In the genomic region with DNA sequence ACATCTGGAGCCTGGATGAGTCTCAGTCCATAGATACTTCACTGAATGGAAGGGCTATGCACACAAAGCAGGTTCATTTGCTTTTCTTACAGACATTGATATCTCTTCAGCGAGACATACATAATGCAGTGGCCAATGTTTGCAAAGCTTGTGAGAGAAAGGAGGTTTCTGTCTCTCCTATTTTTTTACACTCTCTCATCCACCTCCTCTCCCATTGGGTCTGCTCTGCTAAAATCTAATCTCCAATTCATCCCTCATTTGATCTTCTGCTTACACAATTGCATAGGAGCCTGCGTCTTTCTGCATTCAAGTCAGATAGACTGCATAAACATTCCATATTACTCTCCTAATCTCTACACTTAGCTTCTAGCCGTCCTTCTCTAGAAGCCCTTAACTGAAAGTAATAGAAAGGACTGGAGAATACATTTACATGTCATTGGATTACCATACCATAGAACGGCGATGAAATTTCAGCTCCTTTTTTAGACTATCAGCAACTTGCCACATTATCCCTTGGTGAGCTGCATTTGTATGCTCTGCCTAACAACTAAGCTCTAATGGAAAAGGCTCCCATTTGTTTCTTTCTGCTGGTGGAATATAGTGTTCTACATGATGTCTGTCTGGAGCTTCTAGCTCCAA, we compare ENCODE assay signal across 15 mouse cellular contexts.
"Had no signal": no experiment of that assay in that cellular context is flagged by ENCODE, and none has a peak within 500 bp of the region (broad histone marks: within the 10 kb centered on the region; RNA-seq: fewer than 3 reads in every experiment).

No protein-coding gene starts in this region.

- H3K9me3 ChIP-seq: neural tube, embryonic 15.5 days; stomach, embryonic 15.5 days had no signal

- H3K36me3 ChIP-seq: neural tube, embryonic 15.5 days; stomach, embryonic 15.5 days had no signal

- H3K9ac ChIP-seq: neural tube, embryonic 15.5 days; stomach, embryonic 15.5 days had no signal

- H3K27ac ChIP-seq: neural tube, embryonic 15.5 days; stomach, embryonic 15.5 days; stomach, postnatal 0 days had no signal

- H3K4me2 ChIP-seq: neural tube, embryonic 15.5 days; stomach, embryonic 15.5 days had no signal

- H3K27me3 ChIP-seq: neural tube, embryonic 15.5 days; stomach, embryonic 15.5 days had no signal

- H3K4me3 ChIP-seq: neural tube, embryonic 15.5 days; stomach, embryonic 15.5 days had no signal

- DNase-seq: retina, postnatal 1 day; right cerebral cortex, adult 18-20 months; right cerebral cortex, postnatal 14 days; right cerebral cortex, postnatal 25 days; right cerebral cortex, postnatal 4 days; spleen, adult 18-20 months; thymus, adult 18-20 months; thymus, adult 2 months; thymus, postnatal 14 days; thymus, postnatal 25 days; thymus, postnatal 36 days; thymus, postnatal 4 days had no signal

- H3K4me1 ChIP-seq: neural tube, embryonic 15.5 days; stomach, embryonic 15.5 days had no signal
